Mouse (Mus musculus) forebrain, postnatal 0 days (tissue): Measurements from ENCODE around the gene Sult1e1. TPM values are rescaled to one million over a fixed set of nuclear protein-coding genes. Genes with fewer than 3 reads are reported as not detected.

ENCODE experiments used
- ATAC-seq: fragments of 200-750 bp; cut with Nextera tagmentation; 2 replicates; pipeline ENCODE4 v1.8.0; 2017; ENCODE audit warnings: mild to moderate bottlenecking, moderate library complexity
- DNase-seq: peaks from one replicate; pipeline ENCODE4 v3.0.0-alpha.2; 2015
- H3K27ac ChIP-seq: fragments of 300-500 bp; sonication (generic); 2 replicates; pipeline ENCODE4 v1.5.1; 2014; ENCODE audit warnings: low read depth, mild to moderate bottlenecking, antibody characterized with exemption, low read length, moderate library complexity, mixed read lengths
- H3K27me3 ChIP-seq: fragments of 300-500 bp; sonication (generic); 2 replicates; pipeline ENCODE4 v1.6.1; 2014; ENCODE audit warnings: mild to moderate bottlenecking, low read length, mixed read lengths; ENCODE audit not compliant: insufficient read depth
- H3K36me3 ChIP-seq: fragments of 300-500 bp; sonication (generic); 2 replicates; pipeline ENCODE4 v1.6.1; 2014; ENCODE audit warnings: mild to moderate bottlenecking, moderate library complexity; ENCODE audit not compliant: insufficient read depth
- H3K4me1 ChIP-seq: fragments of 300-500 bp; sonication (generic); 2 replicates; pipeline ENCODE4 v1.6.1; 2014; ENCODE audit warnings: antibody characterized with exemption; ENCODE audit not compliant: insufficient read depth
- H3K4me2 ChIP-seq: fragments of 300-500 bp; sonication (generic); 2 replicates; pipeline ENCODE4 v1.6.1; 2014; ENCODE audit warnings: low read depth, mild to moderate bottlenecking, moderate library complexity
- H3K4me3 ChIP-seq: fragments of 300-500 bp; sonication (generic); 2 replicates; pipeline ENCODE4 v1.5.1; 2014; ENCODE audit warnings: low read depth, low read length, mixed read lengths
- H3K9ac ChIP-seq: fragments of 300-500 bp; sonication (generic); 2 replicates; pipeline ENCODE4 v1.6.1; 2014; ENCODE audit warnings: mild to moderate bottlenecking
- H3K9me3 ChIP-seq: fragments of 300-500 bp; sonication (generic); 2 replicates; pipeline ENCODE4 v1.6.1; 2016; ENCODE audit warnings: low read length
- CTCF ChIP-seq: sonication (generic); IDR thresholded peaks from 2 replicates; pipeline ENCODE4 v1.5.1; 2016; ENCODE audit warnings: antibody characterized with exemption, control low read depth, low read depth
- WGBS: fragments of 180-500 bp; shearing (Covaris S2); extraction: QIAGEN DNeasy Blood & Tissue Kit; methylation state at CpG from one replicate; pipeline ENCODE4 v1.1.7; 2014; 5-methylcytosine and 5-hydroxymethylcytosine counted together
- polyA plus RNA-seq: library from polyadenylated mRNA; unstranded; fragments of >200 nt; fragmentation: Nextera tagmentation; extraction: Ambion mirVana; gene quantifications from 2 replicates; pipeline ENCODE4 v1.2.1, GENCODE M21; 2015
- total RNA-seq: library from RNA; depleted of rRNA; stranded (reverse); fragments of >200 nt; gene quantifications from 2 replicates; pipeline ENCODE4 v1.2.3, GENCODE M21; 2014; rRNA removed

Gene Sult1e1
- total RNA-seq (not detected in 2 replicates), polyA plus RNA-seq (not detected in 2 replicates)

DNA sequence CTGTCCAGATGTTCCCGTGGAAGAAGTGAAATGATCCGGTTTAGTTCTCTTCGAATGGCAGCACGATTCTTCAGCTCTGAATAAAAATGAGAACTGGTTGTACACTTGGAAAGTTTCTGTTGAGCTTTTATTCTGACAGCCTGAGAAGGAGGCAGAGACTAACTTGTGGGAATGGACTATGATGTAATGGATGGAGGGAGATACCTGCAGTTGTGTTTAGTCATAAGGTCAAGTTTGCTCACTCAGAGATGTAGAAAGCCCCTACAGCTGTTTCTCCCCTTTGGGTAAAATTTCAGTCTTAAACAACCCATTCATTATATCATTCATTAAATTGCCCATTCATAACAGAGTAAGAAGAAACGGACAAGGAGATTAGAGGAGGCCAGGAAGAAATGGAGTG is at the start of gene Sult1e1:
Gene Sult1e1 (minus strand): TSS at position 101 of the 400 bp plus-strand sequence.
- DNase-seq: no peak
- Histone ChIP-seq H3K27ac (no peak within 1 kb of the TSS), H3K36me3 (no peaks in the 10 kb centered on the region), H3K27me3 (no peaks in the 10 kb centered on the region), H3K4me2 (no peak within 1 kb of the TSS), H3K9me3 (no peaks in the 10 kb centered on the region), H3K4me3 (no peak within 1 kb of the TSS), H3K9ac (no peak within 1 kb of the TSS), H3K4me1 (no peaks in the 10 kb centered on the region)
- WGBS: 67% methylated on average over 5 of the region's 5 CpGs
- no peak for ATAC-seq
- TF ChIP-seq CTCF: no peak

DNA sequence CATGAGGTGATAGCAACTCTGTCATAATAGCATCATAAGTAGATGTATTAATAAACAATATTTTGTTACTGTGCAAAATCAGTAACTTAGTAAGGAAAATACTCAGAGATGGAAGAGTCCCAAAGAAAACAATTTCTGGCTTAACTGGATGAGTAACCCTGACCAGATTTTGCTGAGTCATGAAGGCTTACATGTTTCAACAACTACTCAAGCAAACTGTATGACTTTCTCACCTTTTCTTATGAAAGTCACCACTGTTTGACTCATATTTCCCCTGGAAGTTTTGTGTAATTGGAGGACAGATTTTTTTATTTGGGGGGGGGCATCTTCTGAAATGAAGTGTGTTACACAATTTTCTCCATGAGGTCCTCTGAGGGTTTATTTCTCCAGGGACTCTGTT is 31.3 kb upstream of the Sult1e1 start:
- Histone ChIP-seq H3K9me3 (no peaks in the 10 kb centered on the region), H3K9ac (no peak overlapping the region), H3K4me1 (no peaks in the 10 kb centered on the region), H3K27ac (no peak overlapping the region), H3K27me3 (no peaks in the 10 kb centered on the region), H3K4me2 (no peak overlapping the region), H3K4me3 (no peak overlapping the region), H3K36me3 (no peaks in the 10 kb centered on the region)
- ATAC-seq (no peak), DNase-seq (no peak)
- TF ChIP-seq CTCF: no peak

DNA sequence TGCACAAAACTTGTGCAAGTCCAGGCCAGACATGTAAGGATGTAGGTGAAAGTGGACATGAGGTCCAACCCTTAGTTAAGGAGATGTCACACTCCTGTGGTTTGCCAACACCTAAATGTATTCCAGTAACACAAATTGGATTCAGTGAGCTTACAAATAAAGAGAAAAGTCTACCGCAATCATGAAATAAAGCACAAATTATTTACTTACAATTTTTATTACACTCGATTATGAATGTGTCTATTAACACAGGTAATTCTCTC is 23.7 kb upstream of the Sult1e1 start:
- no peak for TF ChIP-seq CTCF
- no peak for DNase-seq
- Histone ChIP-seq H3K9ac (no peak overlapping the region), H3K27ac (no peak overlapping the region), H3K36me3 (no peaks in the 10 kb centered on the region), H3K9me3 (no peaks in the 10 kb centered on the region), H3K27me3 (no peaks in the 10 kb centered on the region), H3K4me2 (no peak overlapping the region), H3K4me1 (no peaks in the 10 kb centered on the region), H3K4me3 (no peak overlapping the region)
- ATAC-seq: no peak
- 94% methylated on average over 2 of the region's 2 CpGs for WGBS

DNA sequence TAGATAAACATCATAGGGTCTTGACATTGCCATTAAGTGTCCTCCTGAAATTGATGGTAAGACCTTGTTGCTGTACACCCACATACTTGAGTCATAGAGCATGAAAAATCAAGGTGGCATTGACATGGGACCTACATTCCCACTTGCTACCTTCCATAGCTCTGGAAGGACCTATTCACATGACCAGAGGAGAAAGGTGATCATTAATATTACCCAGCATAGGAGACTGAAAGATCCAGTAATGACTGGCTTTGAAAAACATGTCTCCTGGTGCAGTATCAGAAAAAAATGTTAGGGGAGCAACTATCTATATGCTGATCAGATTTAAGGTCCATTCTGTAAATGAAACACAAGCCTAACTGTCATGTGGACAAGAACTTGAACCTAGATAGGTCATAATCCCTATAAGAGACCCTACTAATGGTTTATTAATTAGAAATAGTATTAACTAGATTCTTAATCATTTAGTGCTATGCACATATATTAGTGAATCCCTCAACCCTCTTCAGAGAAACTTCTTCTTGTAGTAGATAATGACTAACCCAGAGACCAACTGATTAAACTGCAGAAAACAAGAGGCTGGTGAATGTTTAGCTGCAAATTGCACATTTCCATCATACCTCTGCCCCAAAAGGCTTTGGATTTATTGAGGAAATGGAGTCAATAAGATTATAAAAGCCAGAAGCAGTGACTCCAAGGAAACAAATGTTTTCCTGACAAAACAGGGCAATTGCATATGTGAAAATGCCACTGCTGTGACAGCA is 23.2 kb upstream of the Sult1e1 start:
- no peak for TF ChIP-seq CTCF
- Histone ChIP-seq H3K27me3 (no peaks in the 10 kb centered on the region), H3K9me3 (no peaks in the 10 kb centered on the region), H3K4me2 (no peak overlapping the region), H3K27ac (no peak overlapping the region), H3K9ac (no peak overlapping the region), H3K36me3 (no peaks in the 10 kb centered on the region), H3K4me3 (no peak overlapping the region), H3K4me1 (no peaks in the 10 kb centered on the region)
- ATAC-seq (no peak), DNase-seq (no peak)

DNA sequence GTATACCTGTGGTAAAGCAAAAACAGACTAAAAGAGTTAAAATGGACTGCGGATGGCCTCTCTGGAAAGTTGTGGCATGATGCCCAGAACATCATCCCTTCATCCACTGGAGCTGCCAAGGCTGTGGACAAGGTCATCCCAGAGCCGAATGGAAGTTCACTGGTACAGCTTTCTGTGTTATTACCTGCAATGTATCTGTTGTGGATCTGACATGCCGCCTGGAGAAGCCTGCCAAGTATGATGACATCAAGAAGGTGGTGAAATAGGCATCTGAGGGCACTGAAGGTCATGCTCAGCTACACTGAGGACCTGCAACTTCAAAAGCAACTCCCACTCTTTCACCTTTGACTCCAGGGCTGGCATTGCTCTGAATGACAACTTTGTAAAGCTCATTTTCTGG is 9.6 kb upstream of the Sult1e1 start:
- Histone ChIP-seq H3K9me3 (no peaks in the 10 kb centered on the region), H3K27me3 (no peaks in the 10 kb centered on the region), H3K9ac (no peak overlapping the region), H3K4me2 (no peak overlapping the region), H3K27ac (no peak overlapping the region), H3K4me3 (no peak overlapping the region), H3K4me1 (no peaks in the 10 kb centered on the region), H3K36me3 (no peaks in the 10 kb centered on the region)
- WGBS: 86% methylated on average over 3 of the region's 3 CpGs
- no peak for TF ChIP-seq CTCF
- DNase-seq: no peak
- no peak for ATAC-seq

DNA sequence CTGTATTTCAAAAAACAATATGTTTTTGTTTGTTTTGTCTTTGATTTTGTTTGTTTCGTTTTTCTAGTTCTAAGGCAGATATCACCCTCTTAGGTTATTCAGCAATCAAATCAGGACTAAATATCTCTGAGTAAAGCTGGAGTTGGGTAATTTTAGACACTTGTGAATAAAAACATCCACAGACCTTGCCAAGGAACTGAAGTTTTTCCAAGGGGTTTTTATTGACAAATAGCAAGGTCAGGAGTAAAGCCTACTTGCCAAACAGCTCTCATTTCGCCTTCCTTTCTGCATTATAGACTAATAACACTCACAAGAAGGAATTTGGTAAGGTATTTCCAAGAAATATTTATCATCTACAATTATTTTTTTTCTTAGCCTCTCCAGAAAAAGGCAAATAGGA is 6.5 kb upstream of the Sult1e1 start:
- H3K36me3 ChIP-seq: no peaks in the 10 kb centered on the region
- H3K9me3 ChIP-seq: no peaks in the 10 kb centered on the region
- H3K27ac ChIP-seq: no peak overlapping the region
- TF ChIP-seq CTCF: no peak
- DNase-seq: no peak
- H3K4me2 ChIP-seq: no peak overlapping the region
- no peaks in the 10 kb centered on the region for H3K27me3 ChIP-seq
- no peak for ATAC-seq
- H3K4me1 ChIP-seq: no peaks in the 10 kb centered on the region
- no peak overlapping the region for H3K9ac ChIP-seq
- no peak overlapping the region for H3K4me3 ChIP-seq
- 70% methylated on average over 2 of the region's 2 CpGs for WGBS

DNA sequence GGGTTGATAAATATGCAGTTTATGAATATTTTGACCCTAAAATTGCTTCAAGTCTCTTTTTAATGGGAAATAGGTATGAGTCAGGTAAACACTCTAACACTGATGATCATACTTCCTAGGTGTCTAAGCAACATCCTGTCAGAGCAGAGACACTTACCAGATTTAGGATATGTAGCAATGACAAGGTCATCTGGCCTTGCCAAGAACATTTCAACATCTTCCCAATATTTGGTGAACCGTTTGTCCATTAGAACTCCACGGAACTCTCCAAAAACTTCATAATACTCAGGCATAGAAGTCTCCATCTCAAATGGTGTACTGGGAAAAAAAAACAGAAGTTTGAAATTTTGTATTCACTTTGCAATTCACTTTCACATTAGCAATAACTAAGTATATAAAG is 1.5 kb downstream of the Sult1e1 start:
- Histone ChIP-seq H3K4me3 (no peak overlapping the region), H3K4me1 (no peaks in the 10 kb centered on the region), H3K27me3 (no peaks in the 10 kb centered on the region), H3K9me3 (no peaks in the 10 kb centered on the region), H3K4me2 (no peak overlapping the region), H3K9ac (no peak overlapping the region), H3K27ac (no peak overlapping the region), H3K36me3 (no peaks in the 10 kb centered on the region)
- WGBS: 96% methylated on average over 2 of the region's 2 CpGs
- no peak for ATAC-seq
- DNase-seq: no peak
- TF ChIP-seq CTCF: no peak

DNA sequence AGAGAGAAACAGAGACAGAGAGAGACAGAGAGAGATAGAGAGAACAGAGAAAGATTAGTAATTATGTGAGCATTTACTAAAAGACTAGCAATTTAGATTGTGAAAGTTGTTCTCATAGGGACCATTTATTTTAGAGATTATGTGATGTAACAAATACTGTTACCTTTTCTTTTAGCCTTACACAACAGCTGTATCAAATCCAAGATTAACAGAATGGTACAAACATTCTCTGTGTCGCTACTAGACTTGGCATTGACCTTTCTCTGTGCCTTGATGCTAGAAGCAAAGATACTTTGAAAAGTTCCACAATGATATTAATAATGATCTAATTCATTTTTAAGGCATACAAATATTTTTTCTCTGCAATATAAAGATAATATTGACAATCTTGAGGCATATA is 11.0 kb downstream of the Sult1e1 start:
- Histone ChIP-seq H3K4me3 (no peak overlapping the region), H3K27ac (no peak overlapping the region), H3K4me1 (no peaks in the 10 kb centered on the region), H3K4me2 (no peak overlapping the region), H3K9me3 (no peaks in the 10 kb centered on the region), H3K36me3 (no peaks in the 10 kb centered on the region), H3K9ac (no peak overlapping the region), H3K27me3 (no peaks in the 10 kb centered on the region)
- WGBS: 75% methylated on average over 1 of the region's 1 CpGs
- no peak for TF ChIP-seq CTCF
- DNase-seq (no peak), ATAC-seq (no peak)
